Mouse (Mus musculus) stomach, postnatal 0 days (tissue): ENCODE measurements around the gene Speg. TPM values are rescaled to one million over a fixed set of nuclear protein-coding genes. Genes with fewer than 3 reads are reported as not detected.

ENCODE experiments used
- ATAC-seq: fragments of 200-750 bp; cut with Nextera tagmentation; 2 replicates; pipeline ENCODE4 v1.8.0; 2017; ENCODE audit not compliant: low FRiP score, low TSS enrichment
- DNase-seq: peaks from one replicate; pipeline ENCODE4 v3.0.0-alpha.2; 2016; ENCODE audit warnings: low spot score
- H3K27ac ChIP-seq: fragments of 300-500 bp; sonication (generic); replicated peaks from 2 replicates; pipeline ENCODE4 v1.5.1; 2014; ENCODE audit warnings: mild to moderate bottlenecking, control low read depth
- H3K27me3 ChIP-seq: fragments of 300-500 bp; sonication (generic); 2 replicates; pipeline ENCODE4 v1.6.1; 2014; ENCODE audit warnings: low read length; ENCODE audit not compliant: control insufficient read depth, insufficient read depth
- H3K36me3 ChIP-seq: fragments of 300-500 bp; sonication (generic); 2 replicates; pipeline ENCODE4 v1.6.1; 2014; ENCODE audit warnings: low read length, mixed read lengths; ENCODE audit not compliant: control insufficient read depth, insufficient read depth
- H3K4me1 ChIP-seq: fragments of 300-500 bp; sonication (generic); replicated peaks from 2 replicates; pipeline ENCODE4 v1.6.1; 2014; ENCODE audit warnings: antibody characterized with exemption; ENCODE audit not compliant: control insufficient read depth, insufficient read depth
- H3K4me2 ChIP-seq: fragments of 300-500 bp; sonication (generic); replicated peaks from 2 replicates; pipeline ENCODE4 v1.6.1; 2014; ENCODE audit warnings: low read depth, mild to moderate bottlenecking, control low read depth, moderate library complexity
- H3K4me3 ChIP-seq: fragments of 300-500 bp; sonication (generic); 2 replicates; pipeline ENCODE4 v1.5.1; 2014; ENCODE audit warnings: low read depth, low read length, control low read depth
- H3K9ac ChIP-seq: fragments of 300-500 bp; sonication (generic); 2 replicates; pipeline ENCODE4 v1.6.1; 2014; ENCODE audit warnings: mild to moderate bottlenecking, low read length, control low read depth, mixed read lengths
- H3K9me3 ChIP-seq: fragments of 300-500 bp; sonication (generic); 2 replicates; pipeline ENCODE4 v1.6.1; 2016; ENCODE audit warnings: low read length; ENCODE audit not compliant: control insufficient read depth
- CTCF ChIP-seq: IDR thresholded peaks from 2 replicates; pipeline ENCODE4 v1.5.1; 2016; ENCODE audit warnings: antibody characterized with exemption, low read depth, mild to moderate bottlenecking, moderate library complexity
- EP300 ChIP-seq: optimal IDR thresholded peaks from 2 replicates; pipeline ENCODE3; 2016; ENCODE audit warnings: antibody characterized with exemption
- WGBS: fragments of 180-500 bp; shearing (Covaris S2); extraction: QIAGEN DNeasy Blood & Tissue Kit; methylation state at CpG from one replicate; pipeline ENCODE4 v1.1.7; 2014; 5-methylcytosine and 5-hydroxymethylcytosine counted together
- polyA plus RNA-seq: library from polyadenylated mRNA; unstranded; fragments of >200 nt; fragmentation: Nextera tagmentation; extraction: Ambion mirVana; gene quantifications from 2 replicates; pipeline ENCODE4 v1.2.1, GENCODE M21; 2015

Speg gene
- polyA plus RNA-seq, 1 experiment from 2014 or later: 30.0 TPM

- no peak overlapping the region for H3K4me2 ChIP-seq
- H3K4me1 ChIP-seq: 0 out of 2 replicates have a peak, but pooled peaks cover 3% of the 10 kb centered on the region
- no peak overlapping the region for H3K4me3 ChIP-seq
- no peaks in the 10 kb centered on the region for H3K27me3 ChIP-seq
- WGBS: 82% methylated on average over 5 of the region's 5 CpGs
- no peaks in the 10 kb centered on the region for H3K36me3 ChIP-seq
- ATAC-seq (no peak), DNase-seq (no peak)
- H3K9me3 ChIP-seq: no peaks in the 10 kb centered on the region
- no peak overlapping the region for H3K27ac ChIP-seq
- no peak overlapping the region for H3K9ac ChIP-seq
- TF ChIP-seq CTCF (no peak), EP300 (no peak)
Measured at GRCm38 (mm10) chr1:75463652-75464204, 88.6 kb downstream of the Speg start.

GRCm38 (mm10) chr1:75467215-75467927 is 92.3 kb downstream of the Speg start:
- H3K9ac ChIP-seq: no peak overlapping the region
- DNase-seq: peak; percentile 84
- peak; percentile 76 for ATAC-seq
- no peaks in the 10 kb centered on the region for H3K4me1 ChIP-seq
- 0 out of 2 replicates have a peak overlapping the region, but pooled peaks have one; percentile 17 for H3K4me2 ChIP-seq
- 7% methylated on average over 14 of the region's 14 CpGs for WGBS
- H3K27me3 ChIP-seq: no peaks in the 10 kb centered on the region
- H3K36me3 ChIP-seq: no peaks in the 10 kb centered on the region
- no peak overlapping the region for H3K4me3 ChIP-seq
- H3K9me3 ChIP-seq: no peaks in the 10 kb centered on the region
- H3K27ac ChIP-seq: no peak overlapping the region
- TF ChIP-seq CTCF (peak; percentile 96), EP300 (no peak)

DNA sequence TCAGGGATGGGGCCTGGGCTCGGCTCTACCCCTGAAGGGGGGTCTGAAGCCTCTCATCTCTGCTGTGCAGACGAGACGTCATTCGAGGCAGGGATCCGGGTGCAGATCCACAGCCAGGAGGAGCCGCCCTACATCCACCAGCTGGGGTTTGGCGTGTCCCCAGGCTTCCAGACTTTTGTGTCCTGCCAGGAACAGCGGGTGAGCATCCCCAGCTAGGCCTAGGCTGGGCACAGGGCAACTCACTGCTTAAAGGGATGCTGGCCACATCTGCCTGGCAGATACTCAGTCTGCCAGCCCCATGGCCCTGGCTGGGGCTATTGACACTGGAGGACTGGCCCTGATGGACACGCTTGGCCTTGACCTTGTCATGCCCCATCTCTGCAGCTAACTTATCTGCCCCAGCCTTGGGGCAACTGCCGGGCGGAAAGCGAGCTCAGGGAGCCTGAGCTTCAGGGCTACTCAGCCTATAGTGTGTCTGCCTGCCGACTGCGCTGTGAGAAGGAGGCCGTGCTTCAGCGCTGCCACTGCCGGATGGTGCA is 94.3 kb downstream of the Speg start:
- Histone ChIP-seq H3K9me3 (no peaks in the 10 kb centered on the region), H3K4me3 (no peak overlapping the region), H3K4me1 (no peaks in the 10 kb centered on the region), H3K4me2 (no peak overlapping the region), H3K36me3 (no peaks in the 10 kb centered on the region), H3K27me3 (no peaks in the 10 kb centered on the region), H3K9ac (no peak overlapping the region), H3K27ac (no peak overlapping the region)
- TF ChIP-seq CTCF: no peak
- TF ChIP-seq EP300: no peak
- ATAC-seq (no peak), DNase-seq (no peak)
- whole genome bisulfite sequencing: 78% methylated on average over 17 of the region's 17 CpGs

- no peak for ATAC-seq
- WGBS: 94% methylated on average over 11 of the region's 11 CpGs
Measured at GRCm38 (mm10) chr1:75476441-75476840, 101.3 kb downstream of the Speg start.

DNA sequence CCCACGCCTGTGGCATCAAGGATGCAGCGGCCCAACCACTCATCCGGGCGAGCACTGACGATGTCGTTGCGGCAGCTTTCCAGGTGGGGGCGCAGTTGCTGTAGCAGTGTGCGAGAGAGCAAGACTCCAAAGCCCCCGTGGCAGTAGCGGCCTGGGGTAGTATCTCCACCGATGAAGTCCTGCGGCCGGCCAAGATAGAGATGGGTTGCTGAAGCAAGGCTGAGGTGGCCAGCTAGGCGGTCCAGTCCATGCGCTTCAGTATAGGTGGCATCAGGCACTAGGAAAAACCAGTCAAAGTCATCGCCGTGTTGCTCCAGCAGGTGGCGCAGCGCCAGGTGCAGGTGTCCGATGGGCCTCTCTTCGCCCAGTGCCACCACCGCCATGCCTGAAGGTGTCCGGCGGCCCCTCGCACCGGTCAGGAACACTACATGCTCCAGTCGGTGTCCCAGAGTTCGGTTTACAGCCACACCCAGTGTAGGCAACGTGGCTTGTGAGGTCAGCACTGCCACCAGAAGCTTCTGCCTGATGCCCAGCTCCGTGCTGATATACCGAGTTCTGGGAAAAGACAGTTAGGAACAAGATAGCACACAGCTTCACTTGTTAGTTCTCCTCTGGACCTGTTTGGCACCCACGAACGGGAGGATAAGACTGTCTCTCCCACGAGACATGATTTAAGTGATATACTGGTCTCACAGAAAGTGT is 102.3 kb downstream of the Speg start:
- DNase-seq (peak; percentile 92), ATAC-seq (peak; percentile 19)
- Histone ChIP-seq H3K4me1 (0 out of 2 replicates have a peak, but pooled peaks cover 2% of the 10 kb centered on the region), H3K27ac (no peak overlapping the region), H3K4me3 (0 out of 2 replicates have a peak overlapping the region, but pooled peaks have one; percentile 1), H3K36me3 (0 out of 2 replicates have a peak, but pooled peaks cover 6% of the 10 kb centered on the region), H3K9ac (no peak overlapping the region), H3K4me2 (peak overlapping the region; percentile 37), H3K27me3 (peaks cover 2% of the 10 kb centered on the region; the same call in 1 of the 2 replicates), H3K9me3 (no peaks in the 10 kb centered on the region)
- WGBS: 16% methylated on average over 35 of the region's 35 CpGs
- TF ChIP-seq CTCF: peak; percentile 80
- TF ChIP-seq EP300: no peak

More at GRCm38 (mm10) chr1:75476441-75476840, 101.3 kb downstream of the Speg start:
- Histone ChIP-seq H3K4me2 (no peak overlapping the region), H3K27me3 (peaks cover 2% of the 10 kb centered on the region; the same call in 1 of the 2 replicates), H3K36me3 (0 out of 2 replicates have a peak, but pooled peaks cover 6% of the 10 kb centered on the region), H3K4me3 (no peak overlapping the region), H3K9ac (no peak overlapping the region), H3K9me3 (no peaks in the 10 kb centered on the region), H3K4me1 (0 out of 2 replicates have a peak, but pooled peaks cover 2% of the 10 kb centered on the region), H3K27ac (no peak overlapping the region)
- no peak for DNase-seq
- TF ChIP-seq CTCF: no peak
- TF ChIP-seq EP300: no peak
